Mouse (Mus musculus): ENCODE measurements around the gene Cyp11a1. TPM values are rescaled to one million over a fixed set of nuclear protein-coding genes. Genes with fewer than 3 reads are reported as not detected.

Gene Cyp11a1
- polyA plus RNA-seq, 1 experiment from 2014 or later, result 0.74 TPM

DNA sequence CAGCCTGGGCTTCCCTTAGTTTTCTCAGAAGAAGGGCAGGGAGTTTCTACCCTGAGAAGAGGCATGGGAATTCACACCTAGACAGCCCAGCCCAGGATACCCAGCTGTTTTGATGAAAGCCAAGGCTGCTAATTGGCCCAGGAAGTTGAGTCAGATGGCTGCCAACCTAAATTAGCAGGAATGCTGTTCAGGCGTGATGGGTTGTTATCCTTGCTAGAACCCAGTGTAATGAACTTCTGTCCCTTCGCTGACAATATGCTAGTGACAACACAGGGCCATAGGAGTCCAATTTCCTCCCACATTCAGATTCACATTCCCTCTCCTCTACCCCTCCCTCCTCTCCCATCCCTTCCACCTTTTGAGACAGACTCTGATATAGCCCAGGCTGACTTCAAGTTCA, 6.7 kb downstream of the Cyp11a1 start:
- no peak for ATAC-seq (ENCODE audit: low read depth)
- Histone ChIP-seq H3K4me2 (ENCODE audit: low read depth, low read length) (no peak overlapping the region), H3K36me3 (ENCODE audit: control insufficient read depth, insufficient read depth, low read length) (no peaks in the 10 kb centered on the region), H3K4me1 (replicated peaks; ENCODE audit: control insufficient read depth, insufficient read depth, low read length) (no peaks in the 10 kb centered on the region; the same call in 1 of the 2 replicates), H3K9ac (ENCODE audit: low read length) (no peak overlapping the region), H3K4me3 (ENCODE audit: low read length) (no peak overlapping the region), H3K9me3 (ENCODE audit: control insufficient read depth, low read length) (no peaks in the 10 kb centered on the region), H3K27me3 (ENCODE audit: control insufficient read depth, insufficient read depth, low read depth, low read length) (no peaks in the 10 kb centered on the region), H3K27ac (ENCODE audit: low read length) (no peak overlapping the region)
- WGBS, result 51% methylated on average over 2 of the region's 2 CpGs

DNA sequence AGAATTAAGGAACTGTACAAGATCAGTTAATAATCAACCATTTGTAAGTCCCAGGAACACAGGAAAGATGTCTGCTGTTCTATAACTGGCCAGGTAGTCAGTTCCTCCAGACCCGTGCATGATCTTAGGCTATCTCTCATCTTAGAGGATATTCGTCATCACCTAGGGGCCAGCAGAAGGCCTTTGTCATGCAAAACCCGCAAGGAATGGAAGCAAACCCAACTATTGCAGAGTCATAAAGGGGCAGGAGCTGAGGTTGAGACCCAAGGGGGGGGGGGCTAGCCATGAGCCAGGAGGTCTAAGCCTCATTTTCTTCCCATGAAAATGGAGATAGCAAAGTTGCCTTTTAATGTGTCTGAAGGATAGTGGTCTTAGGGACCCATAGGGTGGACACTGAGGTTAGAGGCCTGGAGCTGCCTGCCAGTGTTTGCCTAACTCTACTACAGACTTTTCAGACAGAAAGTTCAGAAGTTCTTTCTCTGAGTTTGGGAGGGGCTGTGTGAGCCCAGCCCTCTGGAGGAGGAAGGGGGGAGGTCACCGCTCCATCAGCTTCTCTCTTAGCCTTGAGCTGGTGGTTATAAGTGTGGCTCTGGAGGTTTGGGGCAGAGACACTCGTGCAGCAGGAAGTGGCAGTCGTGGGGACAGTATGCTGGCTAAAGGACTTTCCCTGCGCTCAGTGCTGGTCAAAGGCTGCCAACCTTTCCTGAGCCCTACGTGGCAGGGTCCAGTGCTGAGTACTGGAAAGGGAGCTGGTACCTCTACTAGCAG, 8.4 kb downstream of the Cyp11a1 start:
- 32% methylated on average over 8 of the region's 8 CpGs for WGBS
- H3K36me3 ChIP-seq (ENCODE audit: control insufficient read depth, insufficient read depth, low read length), result no peaks in the 10 kb centered on the region
- no peaks in the 10 kb centered on the region; the same call in 1 of the 2 replicates for H3K4me1 ChIP-seq (replicated peaks; ENCODE audit: control insufficient read depth, insufficient read depth, low read length)
- no peaks in the 10 kb centered on the region for H3K27me3 ChIP-seq (ENCODE audit: control insufficient read depth, insufficient read depth, low read depth, low read length)
- no peak overlapping the region for H3K9ac ChIP-seq (ENCODE audit: low read length)
- ATAC-seq (ENCODE audit: low read depth), result no peak
- H3K4me2 ChIP-seq (ENCODE audit: low read depth, low read length), result no peak overlapping the region
- H3K9me3 ChIP-seq (ENCODE audit: control insufficient read depth, low read length), result no peaks in the 10 kb centered on the region
- no peak overlapping the region for H3K27ac ChIP-seq (ENCODE audit: low read length)
- H3K4me3 ChIP-seq (ENCODE audit: low read length), result no peak overlapping the region

DNA sequence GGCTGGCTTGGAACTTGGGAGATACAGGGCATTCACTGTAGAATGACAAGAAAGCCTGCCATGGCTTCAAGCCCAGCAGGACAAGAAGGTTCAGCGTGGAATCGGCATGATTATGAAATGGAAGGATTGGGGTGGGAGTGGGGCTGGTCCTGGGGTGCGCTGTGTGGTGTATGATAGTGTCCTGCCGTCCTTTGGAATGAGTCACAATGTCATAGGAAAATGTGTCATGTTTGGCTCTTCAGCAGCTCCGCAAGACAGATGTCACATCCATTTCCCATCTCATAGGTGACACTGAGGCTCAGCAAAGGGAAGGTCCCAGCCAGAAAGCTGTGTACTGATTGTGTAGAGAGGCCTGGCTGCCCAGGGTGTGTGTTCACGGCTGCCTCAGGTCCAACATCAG, 9.6 kb downstream of the Cyp11a1 start:
- H3K27me3 ChIP-seq (ENCODE audit: control insufficient read depth, insufficient read depth, low read depth, low read length), result no peaks in the 10 kb centered on the region
- no peak overlapping the region for H3K4me2 ChIP-seq (ENCODE audit: low read depth, low read length)
- no peaks in the 10 kb centered on the region for H3K9me3 ChIP-seq (ENCODE audit: control insufficient read depth, low read length)
- H3K27ac ChIP-seq (ENCODE audit: low read length), result no peak overlapping the region
- ATAC-seq (ENCODE audit: low read depth), result no peak
- H3K4me1 ChIP-seq (replicated peaks; ENCODE audit: control insufficient read depth, insufficient read depth, low read length), result no peaks in the 10 kb centered on the region; the same call in 1 of the 2 replicates
- no peak overlapping the region for H3K4me3 ChIP-seq (ENCODE audit: low read length)
- H3K36me3 ChIP-seq (ENCODE audit: control insufficient read depth, insufficient read depth, low read length), result no peaks in the 10 kb centered on the region
- 78% methylated on average over 6 of the region's 6 CpGs for WGBS
- H3K9ac ChIP-seq (ENCODE audit: low read length), result no peak overlapping the region

DNA sequence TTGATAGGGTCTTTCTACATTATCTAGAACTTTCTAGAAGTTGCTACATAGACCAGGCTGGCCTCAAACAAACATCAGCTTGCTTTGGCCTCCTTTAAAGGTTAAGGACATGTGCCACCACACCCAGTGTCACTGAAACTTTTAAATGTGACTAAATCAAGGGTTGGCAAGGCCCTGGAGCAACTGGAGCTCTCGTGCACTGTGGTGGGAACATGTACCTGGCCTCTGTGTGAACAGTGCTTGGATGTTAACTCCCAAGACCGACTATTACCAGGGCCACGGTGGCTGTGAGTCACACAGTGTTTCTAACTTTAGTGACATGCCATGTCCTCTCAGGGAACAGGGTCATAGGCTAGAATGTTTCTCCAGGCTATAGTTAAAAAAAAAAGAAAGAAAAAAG, 10.8 kb downstream of the Cyp11a1 start:
- Histone ChIP-seq H3K4me2 (ENCODE audit: low read depth, low read length) (no peak overlapping the region), H3K27ac (ENCODE audit: low read length) (no peak overlapping the region), H3K4me1 (replicated peaks; ENCODE audit: control insufficient read depth, insufficient read depth, low read length) (no peaks in the 10 kb centered on the region; the same call in 1 of the 2 replicates), H3K9ac (ENCODE audit: low read length) (no peak overlapping the region), H3K27me3 (ENCODE audit: control insufficient read depth, insufficient read depth, low read depth, low read length) (no peaks in the 10 kb centered on the region), H3K4me3 (ENCODE audit: low read length) (no peak overlapping the region), H3K36me3 (ENCODE audit: control insufficient read depth, insufficient read depth, low read length) (no peaks in the 10 kb centered on the region), H3K9me3 (ENCODE audit: control insufficient read depth, low read length) (no peaks in the 10 kb centered on the region)
- no peak for ATAC-seq (ENCODE audit: low read depth)
- 59% methylated on average over 3 of the region's 3 CpGs for WGBS

DNA sequence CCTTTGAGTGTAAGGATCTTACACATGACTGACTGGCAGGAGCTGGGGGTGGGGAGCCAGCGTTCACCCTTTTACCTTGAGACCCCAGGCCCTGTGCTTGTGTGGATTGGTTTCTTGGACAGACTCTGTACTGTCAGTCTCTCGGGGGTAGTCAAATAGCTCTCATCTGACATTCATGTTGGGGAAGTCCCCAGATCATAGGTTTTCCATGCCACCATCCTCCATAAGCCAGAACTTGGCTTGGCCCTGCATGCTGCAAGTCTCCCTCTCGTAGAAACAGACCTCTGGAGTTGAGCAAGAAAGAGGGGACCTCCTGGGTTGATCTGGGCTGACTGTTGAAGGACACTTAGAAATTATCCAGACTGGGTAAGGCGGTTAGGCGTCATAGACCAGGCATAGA, 12.2 kb downstream of the Cyp11a1 start:
- Histone ChIP-seq H3K9ac (ENCODE audit: low read length) (no peak overlapping the region), H3K4me2 (ENCODE audit: low read depth, low read length) (no peak overlapping the region), H3K4me3 (ENCODE audit: low read length) (no peak overlapping the region), H3K27ac (ENCODE audit: low read length) (no peak overlapping the region), H3K36me3 (ENCODE audit: control insufficient read depth, insufficient read depth, low read length) (no peaks in the 10 kb centered on the region), H3K27me3 (ENCODE audit: control insufficient read depth, insufficient read depth, low read depth, low read length) (no peaks in the 10 kb centered on the region), H3K4me1 (replicated peaks; ENCODE audit: control insufficient read depth, insufficient read depth, low read length) (no peaks in the 10 kb centered on the region; the same call in 1 of the 2 replicates), H3K9me3 (ENCODE audit: control insufficient read depth, low read length) (no peaks in the 10 kb centered on the region)
- no peak for ATAC-seq (ENCODE audit: low read depth)
- WGBS, result 81% methylated on average over 5 of the region's 5 CpGs

DNA sequence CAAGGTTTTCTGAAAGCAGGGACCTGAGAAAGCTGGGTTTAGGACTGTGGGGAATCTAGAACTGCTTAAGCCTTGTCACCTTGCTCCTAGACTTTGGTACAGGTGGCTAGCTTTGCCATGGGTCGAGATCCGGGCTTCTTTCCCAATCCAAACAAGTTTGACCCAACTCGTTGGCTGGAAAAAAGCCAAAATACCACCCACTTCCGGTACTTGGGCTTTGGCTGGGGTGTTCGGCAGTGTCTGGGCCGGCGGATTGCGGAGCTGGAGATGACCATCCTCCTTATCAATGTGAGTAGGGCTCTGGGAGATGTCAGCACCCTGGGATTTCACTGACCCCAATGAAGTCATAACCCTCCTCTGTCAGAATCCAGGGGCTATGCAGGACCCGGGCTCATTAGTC, 19.8 kb downstream of the Cyp11a1 start:
- H3K27me3 ChIP-seq (ENCODE audit: control insufficient read depth, insufficient read depth, low read depth, low read length), result no peaks in the 10 kb centered on the region
- 66% methylated on average over 9 of the region's 9 CpGs for WGBS
- no peaks in the 10 kb centered on the region for H3K9me3 ChIP-seq (ENCODE audit: control insufficient read depth, low read length)
- H3K4me3 ChIP-seq (ENCODE audit: low read length), result no peak overlapping the region
- no peak overlapping the region for H3K9ac ChIP-seq (ENCODE audit: low read length)
- no peak overlapping the region for H3K27ac ChIP-seq (ENCODE audit: low read length)
- H3K4me2 ChIP-seq (ENCODE audit: low read depth, low read length), result no peak overlapping the region
- no peak for ATAC-seq (ENCODE audit: low read depth)
- H3K36me3 ChIP-seq (ENCODE audit: control insufficient read depth, insufficient read depth, low read length), result no peaks in the 10 kb centered on the region
- H3K4me1 ChIP-seq (replicated peaks; ENCODE audit: control insufficient read depth, insufficient read depth, low read length), result no peaks in the 10 kb centered on the region

DNA sequence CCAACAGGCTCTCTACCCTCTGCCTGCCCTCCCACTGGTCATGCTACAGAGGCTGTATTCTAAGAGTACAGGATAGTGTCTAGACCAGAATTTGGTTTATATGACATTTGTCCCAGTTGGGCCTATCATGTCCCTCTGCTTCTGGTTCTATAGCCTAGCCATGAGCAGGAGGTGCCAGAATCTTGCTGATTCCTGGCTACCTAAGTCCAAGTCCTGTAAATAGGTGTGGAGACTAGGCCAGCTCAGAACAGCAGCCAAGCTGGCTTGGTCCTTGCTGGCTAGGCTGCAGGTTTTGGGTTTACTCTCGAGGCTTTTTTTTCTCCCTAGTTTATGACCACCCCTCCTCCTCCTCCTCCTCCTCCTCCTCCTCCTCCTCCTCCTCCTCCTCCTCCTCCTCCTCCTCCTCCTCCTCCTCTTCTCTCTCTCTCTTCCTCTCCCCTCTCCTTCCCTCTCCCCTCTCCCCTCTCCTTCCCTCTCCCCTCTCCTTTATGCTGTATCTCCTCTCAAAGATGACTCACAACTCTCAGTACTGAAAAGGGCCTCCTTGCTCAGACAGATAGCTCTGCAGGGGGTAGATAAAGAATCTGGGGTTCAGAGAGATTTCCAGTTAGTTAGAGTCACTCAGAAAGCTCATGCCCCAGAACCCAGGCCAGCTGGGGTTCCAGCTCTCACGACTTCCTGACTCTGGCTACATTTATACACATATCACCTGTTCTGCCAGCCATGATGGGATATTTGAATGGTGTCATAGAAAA, 21.4 kb downstream of the Cyp11a1 start:
- Histone ChIP-seq H3K4me3 (ENCODE audit: low read length) (no peak overlapping the region), H3K27ac (ENCODE audit: low read length) (no peak overlapping the region), H3K9ac (ENCODE audit: low read length) (no peak overlapping the region), H3K36me3 (ENCODE audit: control insufficient read depth, insufficient read depth, low read length) (no peaks in the 10 kb centered on the region), H3K9me3 (ENCODE audit: control insufficient read depth, low read length) (no peaks in the 10 kb centered on the region), H3K4me2 (ENCODE audit: low read depth, low read length) (no peak overlapping the region), H3K27me3 (ENCODE audit: control insufficient read depth, insufficient read depth, low read depth, low read length) (no peaks in the 10 kb centered on the region), H3K4me1 (replicated peaks; ENCODE audit: control insufficient read depth, insufficient read depth, low read length) (no peaks in the 10 kb centered on the region)
- WGBS, result 47% methylated on average over 2 of the region's 2 CpGs
- ATAC-seq (ENCODE audit: low read depth), result no peak

DNA sequence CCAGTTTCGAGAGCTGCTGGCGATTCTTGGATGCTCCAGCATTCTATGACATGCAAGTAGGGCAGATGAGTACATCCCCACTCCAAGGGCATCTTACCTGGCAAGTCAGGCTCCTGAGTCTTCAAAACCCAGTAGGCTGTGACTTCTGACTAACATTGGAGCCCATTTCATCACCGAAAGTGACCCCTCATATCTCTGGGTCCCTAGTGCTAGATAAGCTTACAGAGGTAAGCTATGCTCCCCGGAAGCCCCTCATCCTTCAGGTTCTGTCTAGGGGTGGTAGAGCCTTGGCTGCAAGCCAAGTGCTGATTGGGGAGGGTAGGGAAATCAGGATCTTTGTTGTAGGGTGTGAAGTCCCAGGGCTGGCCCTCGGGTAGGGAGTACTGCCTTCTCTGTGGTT, 22.6 kb downstream of the Cyp11a1 start:
- 51% methylated on average over 5 of the region's 5 CpGs for WGBS
- no peak overlapping the region for H3K4me2 ChIP-seq (ENCODE audit: low read depth, low read length)
- H3K4me1 ChIP-seq (replicated peaks; ENCODE audit: control insufficient read depth, insufficient read depth, low read length), result no peaks in the 10 kb centered on the region
- no peak overlapping the region for H3K9ac ChIP-seq (ENCODE audit: low read length)
- no peak overlapping the region for H3K27ac ChIP-seq (ENCODE audit: low read length)
- no peak overlapping the region for H3K4me3 ChIP-seq (ENCODE audit: low read length)
- no peaks in the 10 kb centered on the region for H3K9me3 ChIP-seq (ENCODE audit: control insufficient read depth, low read length)
- no peak for ATAC-seq (ENCODE audit: low read depth)
- H3K36me3 ChIP-seq (ENCODE audit: control insufficient read depth, insufficient read depth, low read length), result no peaks in the 10 kb centered on the region
- H3K27me3 ChIP-seq (ENCODE audit: control insufficient read depth, insufficient read depth, low read depth, low read length), result no peaks in the 10 kb centered on the region

DNA sequence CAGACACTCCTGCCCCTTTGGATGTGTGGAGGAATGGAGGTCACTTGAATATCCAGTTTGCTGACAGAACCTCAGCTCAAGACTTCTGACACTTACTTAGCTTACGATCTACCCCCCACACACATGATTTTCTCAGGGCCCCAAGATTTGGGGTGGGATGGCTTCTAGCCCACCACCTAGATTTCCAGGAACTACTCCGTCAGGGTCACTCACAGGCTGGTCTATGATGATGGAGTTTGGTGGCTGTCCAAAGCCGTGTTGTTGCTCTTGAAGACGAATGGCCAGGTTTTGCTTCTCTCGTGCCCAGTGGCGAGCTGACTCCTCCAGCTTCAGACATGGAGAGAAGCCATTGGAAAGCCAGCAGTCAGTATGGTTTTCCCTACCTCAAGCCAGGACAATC, 23.4 kb downstream of the Cyp11a1 start:
- Histone ChIP-seq H3K27ac (ENCODE audit: low read length) (no peak overlapping the region), H3K4me2 (ENCODE audit: low read depth, low read length) (no peak overlapping the region), H3K9me3 (ENCODE audit: control insufficient read depth, low read length) (no peaks in the 10 kb centered on the region), H3K27me3 (ENCODE audit: control insufficient read depth, insufficient read depth, low read depth, low read length) (no peaks in the 10 kb centered on the region), H3K4me1 (replicated peaks; ENCODE audit: control insufficient read depth, insufficient read depth, low read length) (no peaks in the 10 kb centered on the region), H3K36me3 (ENCODE audit: control insufficient read depth, insufficient read depth, low read length) (no peaks in the 10 kb centered on the region), H3K9ac (ENCODE audit: low read length) (no peak overlapping the region), H3K4me3 (ENCODE audit: low read length) (no peak overlapping the region)
- WGBS, result 68% methylated on average over 6 of the region's 6 CpGs
- no peak for ATAC-seq (ENCODE audit: low read depth)

Data from lung, embryonic 16.5 days (tissue).